Mouse (Mus musculus): ENCODE measurements around the gene Ddx28. TPM values are rescaled to one million over a fixed set of nuclear protein-coding genes. Genes with fewer than 3 reads are reported as not detected.

Ddx28 gene
- polyA plus RNA-seq, 1 experiment from 2014 or later, result 20.1 TPM

Other genes starting within 250 kb of the Ddx28 start
- gene Ranbp10, start 184.5 kb downstream of the Ddx28 start, polyA plus RNA-seq (2016; fragmentation: Nextera tagmentation; extraction: Ambion mirVana), result 14.5 and 14.6 TPM in 2 replicates
- gene Tsnaxip1, start 184.2 kb downstream of the Ddx28 start, polyA plus RNA-seq (2016; fragmentation: Nextera tagmentation; extraction: Ambion mirVana), result 0.12 and 0.51 TPM in 2 replicates
- gene Cenpt, start 158.6 kb downstream of the Ddx28 start, polyA plus RNA-seq (2016; fragmentation: Nextera tagmentation; extraction: Ambion mirVana), result 67.1 and 70.7 TPM in 2 replicates
- gene Thap11, start 156.8 kb downstream of the Ddx28 start, polyA plus RNA-seq (2016; fragmentation: Nextera tagmentation; extraction: Ambion mirVana), result 80.4 and 81.9 TPM in 2 replicates
- gene Nutf2, start 151.3 kb downstream of the Ddx28 start, polyA plus RNA-seq (2016; fragmentation: Nextera tagmentation; extraction: Ambion mirVana), result 275 and 317 TPM in 2 replicates
- gene Edc4, start 131.0 kb downstream of the Ddx28 start, polyA plus RNA-seq (2016; fragmentation: Nextera tagmentation; extraction: Ambion mirVana), result 67.4 and 72.2 TPM in 2 replicates
- gene Nrn1l, start 118.3 kb downstream of the Ddx28 start, polyA plus RNA-seq (2016; fragmentation: Nextera tagmentation; extraction: Ambion mirVana), result 0.70 TPM in 1 of 2 replicates, not detected in the other
- gene Pskh1, start 111.4 kb downstream of the Ddx28 start, polyA plus RNA-seq (2016; fragmentation: Nextera tagmentation; extraction: Ambion mirVana), result 18.0 and 18.3 TPM in 2 replicates
- gene Ctrl, start 78.0 kb downstream of the Ddx28 start, polyA plus RNA-seq (2016; fragmentation: Nextera tagmentation; extraction: Ambion mirVana), result 2.4 and 3.0 TPM in 2 replicates
- 18.9 and 22.8 TPM in 2 replicates for gene Psmb10, start 73.4 kb downstream of the Ddx28 start, polyA plus RNA-seq (2016; fragmentation: Nextera tagmentation; extraction: Ambion mirVana)
- 0.54 and 0.56 TPM in 2 replicates for gene Lcat, start 68.5 kb downstream of the Ddx28 start, polyA plus RNA-seq (2016; fragmentation: Nextera tagmentation; extraction: Ambion mirVana)
- gene Slc12a4, start 45.8 kb downstream of the Ddx28 start, polyA plus RNA-seq (2016; fragmentation: Nextera tagmentation; extraction: Ambion mirVana), result 12.0 and 13.0 TPM in 2 replicates
- not detected in 2 replicates for gene Dpep3, start 32.5 kb downstream of the Ddx28 start, polyA plus RNA-seq (2016; fragmentation: Nextera tagmentation; extraction: Ambion mirVana)
- gene Dus2, start 20.5 kb downstream of the Ddx28 start, polyA plus RNA-seq (2016; fragmentation: Nextera tagmentation; extraction: Ambion mirVana), result 15.4 and 18.4 TPM in 2 replicates
- gene Dpep2nb, start 5.9 kb downstream of the Ddx28 start, polyA plus RNA-seq (2016; fragmentation: Nextera tagmentation; extraction: Ambion mirVana), result not detected in 2 replicates
- 4.9 and 6.6 TPM in 2 replicates for gene Nfatc3, start 47.0 kb upstream of the Ddx28 start, polyA plus RNA-seq (2016; fragmentation: Nextera tagmentation; extraction: Ambion mirVana)
- gene Esrp2, start 125.1 kb upstream of the Ddx28 start, polyA plus RNA-seq (2016; fragmentation: Nextera tagmentation; extraction: Ambion mirVana), result 1.9 TPM in 2 replicates
- gene Pla2g15, start 138.5 kb upstream of the Ddx28 start, polyA plus RNA-seq (2016; fragmentation: Nextera tagmentation; extraction: Ambion mirVana), result 13.8 and 15.8 TPM in 2 replicates
- 72.9 and 79.8 TPM in 2 replicates for gene Slc7a6, start 157.0 kb upstream of the Ddx28 start, polyA plus RNA-seq (2016; fragmentation: Nextera tagmentation; extraction: Ambion mirVana)
- gene Slc7a6os, start 199.1 kb upstream of the Ddx28 start, polyA plus RNA-seq (2016; fragmentation: Nextera tagmentation; extraction: Ambion mirVana), result 33.3 and 37.0 TPM in 2 replicates
- gene Prmt7, start 199.1 kb upstream of the Ddx28 start, polyA plus RNA-seq (2016; fragmentation: Nextera tagmentation; extraction: Ambion mirVana), result 58.7 and 59.2 TPM in 2 replicates